Mouse (Mus musculus) layer of hippocampus, adult 9-11 months (tissue): ENCODE measurements at regions not wholly inside any gene's neighbourhood (a gene's known extent, or its start where the extent isn't known, plus 50 kb on each side); places are given as distances from the start of the nearest gene placed in this dataset.

ENCODE experiments used
- DNase-seq: peaks from one replicate; pipeline ENCODE4 v3.0.0; 2022

DNA sequence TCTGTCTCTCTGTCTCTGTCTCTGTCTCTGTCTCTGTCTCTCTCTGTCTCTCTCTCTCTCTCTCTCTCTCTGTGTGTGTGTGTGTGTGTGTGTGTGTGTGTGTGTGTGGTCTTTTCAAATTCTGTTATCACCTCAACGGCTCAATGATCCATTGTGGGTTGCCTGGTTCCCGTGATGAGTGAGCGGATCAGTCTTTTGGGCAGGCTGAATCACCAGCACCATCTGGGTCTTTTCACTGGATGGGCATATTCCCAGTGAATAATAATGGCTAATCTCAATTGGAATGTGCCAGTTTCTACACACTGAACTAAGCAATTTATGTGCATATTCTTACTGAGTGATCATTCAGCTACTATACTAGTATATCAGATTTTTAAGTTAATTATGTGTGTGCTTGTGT, 216.4 kb downstream of the Lmx1a start:
- DNase-seq, result peak; percentile 62

DNA sequence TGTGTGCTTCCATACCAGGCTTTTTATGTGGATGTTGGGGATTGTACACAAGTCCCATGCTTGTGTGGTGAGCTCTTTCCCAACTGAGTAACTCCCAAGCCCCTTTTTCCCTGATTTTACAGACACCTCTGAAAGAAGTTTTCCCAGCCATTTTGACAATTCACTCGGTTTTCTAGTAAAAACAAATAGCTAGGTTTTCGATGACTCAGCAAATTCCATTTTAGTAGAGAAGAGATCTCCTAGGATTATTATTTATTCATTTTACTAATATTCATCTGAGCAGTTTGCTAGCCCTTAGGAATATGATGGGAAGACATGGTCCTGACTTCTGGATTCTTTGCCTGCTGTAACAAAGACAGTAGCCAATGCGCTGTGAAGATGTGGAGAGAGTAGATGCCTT, 223.0 kb downstream of the Lmx1a start:
- DNase-seq, result no peak

DNA sequence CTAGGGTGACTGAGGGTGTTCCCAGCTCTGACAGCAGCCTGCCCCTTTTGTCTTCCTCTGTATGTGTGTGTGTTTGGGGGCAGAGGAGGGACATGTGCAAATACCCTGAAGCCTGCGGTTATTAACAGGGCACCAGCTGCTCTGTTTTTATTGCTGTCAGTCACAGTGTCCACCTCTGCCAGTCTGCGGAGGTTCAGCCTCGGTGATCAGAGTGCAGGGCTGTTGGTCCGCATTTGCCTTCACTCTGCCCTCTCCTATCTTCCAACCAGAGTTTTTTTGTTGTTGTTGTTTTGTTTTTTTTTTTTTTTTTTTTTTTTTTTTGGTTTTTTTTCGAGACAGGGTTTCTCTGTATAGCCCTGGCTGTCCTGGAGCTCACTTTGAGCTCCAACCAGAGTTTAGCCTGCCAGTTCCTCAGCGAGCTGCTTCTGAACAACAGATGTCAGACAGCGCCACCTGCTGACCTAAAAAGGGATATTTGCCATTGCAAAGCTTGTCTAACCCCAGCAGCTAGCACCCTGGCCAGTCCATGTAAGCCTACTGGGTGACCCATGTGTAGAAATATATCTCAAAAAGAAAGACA, 226.0 kb downstream of the Lmx1a start:
- DNase-seq, result peak; percentile 63

DNA sequence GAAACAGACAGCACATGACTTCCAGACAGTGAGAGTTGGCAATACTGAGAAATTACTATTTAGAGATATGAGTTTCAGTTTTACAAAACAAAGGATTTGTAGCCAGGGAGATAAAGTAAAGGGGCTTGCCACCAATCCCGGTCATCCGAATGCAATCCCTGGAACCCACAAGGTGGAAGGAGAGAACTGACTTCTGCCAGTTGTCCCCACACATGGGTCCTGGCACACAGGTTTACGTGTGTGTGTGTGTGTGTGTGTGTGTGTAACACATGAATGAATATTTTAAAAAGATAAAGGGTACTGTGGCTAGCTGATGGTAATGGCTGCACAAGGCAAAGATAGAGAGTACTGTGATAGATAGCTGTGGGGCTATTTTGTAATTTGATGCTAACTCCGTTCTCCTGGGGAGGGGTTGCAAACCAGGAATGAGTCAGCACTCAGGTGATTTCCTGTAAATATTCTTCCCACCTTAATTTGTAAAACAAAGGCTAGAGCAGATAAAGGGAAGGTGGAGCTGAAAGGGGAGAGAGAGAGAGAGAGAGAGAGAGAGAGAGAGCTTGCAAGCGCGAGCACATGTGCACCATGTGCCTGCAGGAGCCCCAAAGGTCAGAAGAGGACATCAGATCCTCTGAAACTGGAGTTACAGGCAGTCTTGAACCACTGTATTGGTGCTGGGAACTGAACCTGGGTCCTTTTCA, 226.7 kb downstream of the Lmx1a start:
- DNase-seq, result no peak

DNA sequence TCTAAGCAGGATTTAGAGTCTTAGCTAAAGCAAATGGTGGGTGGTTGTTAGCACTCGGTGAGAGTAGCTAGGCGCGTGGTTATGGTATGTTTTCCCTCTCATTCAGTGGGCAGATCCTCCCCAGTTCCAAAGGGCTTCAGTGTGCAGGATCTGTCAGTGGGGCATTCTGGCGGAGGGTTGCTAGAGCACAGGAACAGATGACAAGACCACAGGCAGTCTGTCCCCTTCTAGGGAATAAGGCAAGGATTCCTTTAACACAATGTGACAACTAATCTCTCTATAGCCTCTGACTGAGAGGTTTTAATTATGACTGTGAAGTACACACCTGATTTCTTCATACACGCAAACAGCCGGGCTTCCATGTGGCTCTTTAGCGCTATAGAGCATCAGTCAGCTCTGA, 233.9 kb downstream of the Lmx1a start:
- no peak for DNase-seq

DNA sequence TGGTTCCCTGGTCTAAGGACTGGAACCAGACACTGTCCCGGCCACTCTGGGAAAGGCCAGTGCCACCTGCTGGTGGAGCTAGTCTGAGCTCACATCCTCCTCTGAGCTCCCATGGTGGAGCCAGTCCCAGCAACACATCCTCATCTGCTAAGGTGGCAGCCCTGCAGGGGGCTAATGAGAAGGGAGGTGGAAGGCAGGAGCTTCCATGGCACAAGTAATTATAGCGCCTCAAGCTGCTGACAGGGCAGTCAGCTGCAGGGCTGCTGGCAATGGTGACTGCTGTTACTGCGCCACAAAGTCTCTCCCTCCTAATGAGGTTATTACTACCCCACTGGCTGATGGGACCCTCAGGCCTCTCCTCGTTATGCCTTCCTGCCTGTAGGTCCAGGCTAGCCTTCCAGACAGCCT, 239.0 kb downstream of the Lmx1a start:
- no peak for DNase-seq

DNA sequence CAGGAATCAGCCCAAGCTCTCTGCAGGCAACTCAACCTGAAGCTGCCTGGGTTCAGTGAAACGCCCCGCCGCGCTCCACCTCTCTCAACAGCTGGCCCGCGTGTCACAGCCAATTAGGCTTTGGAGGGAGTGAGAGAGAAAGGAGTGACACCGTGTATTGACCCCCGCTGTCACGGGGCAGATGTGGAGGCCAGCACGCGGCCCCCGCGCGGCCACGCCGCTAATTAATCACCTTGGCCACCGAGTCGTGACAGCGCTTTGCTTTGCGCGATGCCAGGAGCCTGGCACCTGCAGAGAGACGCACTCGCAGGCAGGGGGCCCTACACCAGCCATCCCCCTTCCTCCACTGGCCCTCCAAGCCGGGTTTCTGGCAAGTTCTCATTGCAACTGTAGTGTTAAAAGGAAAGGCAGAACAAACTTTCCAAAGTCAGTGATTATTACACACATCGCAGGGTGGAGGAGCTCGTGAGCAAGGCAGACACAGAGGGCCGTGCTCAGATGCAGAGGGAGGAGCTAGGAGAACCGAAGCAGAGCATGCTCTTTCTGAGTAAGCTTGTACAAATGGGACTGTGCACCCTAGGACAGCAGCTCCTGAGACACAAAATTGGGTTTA, 240.8 kb downstream of the Lmx1a start:
- no peak for DNase-seq

DNA sequence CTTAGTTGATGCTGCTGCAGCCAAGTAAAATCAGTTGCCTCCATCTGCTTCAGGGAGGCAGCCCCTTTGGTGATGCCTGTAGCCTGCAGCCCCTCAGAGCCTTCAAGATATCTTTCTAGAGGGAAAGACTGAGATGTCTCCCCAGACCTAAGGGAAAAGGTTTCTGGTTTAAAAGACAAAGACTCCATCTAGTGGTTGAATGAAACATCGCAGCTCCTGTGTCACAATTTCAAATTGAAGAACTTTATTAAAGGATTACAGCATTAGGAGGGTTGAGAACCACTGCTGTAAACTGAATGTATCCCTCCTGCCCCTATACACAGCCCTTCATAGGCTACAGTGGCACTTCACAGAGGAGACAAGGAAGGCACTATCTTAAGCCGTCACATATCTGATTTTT, 243.1 kb downstream of the Lmx1a start:
- no peak for DNase-seq

DNA sequence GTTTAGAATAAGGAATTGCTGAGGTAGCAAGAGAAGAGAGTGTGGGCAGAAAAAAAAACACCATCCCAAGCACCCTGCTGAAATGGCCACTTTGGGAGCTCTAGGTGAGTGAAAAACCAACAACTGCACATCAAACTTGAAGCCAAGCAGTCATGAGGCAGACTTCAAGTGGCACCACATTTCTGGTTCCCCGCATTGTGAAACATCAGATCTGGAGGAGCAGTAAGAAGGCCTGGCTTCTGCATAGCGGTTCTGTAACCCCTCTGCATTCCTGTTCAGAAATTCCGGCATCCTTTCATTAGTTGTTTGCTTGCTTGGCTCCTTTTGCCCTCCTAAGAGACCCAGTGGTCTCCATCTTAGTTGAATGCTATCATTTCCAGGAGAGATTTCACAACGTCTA, 247.7 kb downstream of the Lmx1a start:
- no peak for DNase-seq

DNA sequence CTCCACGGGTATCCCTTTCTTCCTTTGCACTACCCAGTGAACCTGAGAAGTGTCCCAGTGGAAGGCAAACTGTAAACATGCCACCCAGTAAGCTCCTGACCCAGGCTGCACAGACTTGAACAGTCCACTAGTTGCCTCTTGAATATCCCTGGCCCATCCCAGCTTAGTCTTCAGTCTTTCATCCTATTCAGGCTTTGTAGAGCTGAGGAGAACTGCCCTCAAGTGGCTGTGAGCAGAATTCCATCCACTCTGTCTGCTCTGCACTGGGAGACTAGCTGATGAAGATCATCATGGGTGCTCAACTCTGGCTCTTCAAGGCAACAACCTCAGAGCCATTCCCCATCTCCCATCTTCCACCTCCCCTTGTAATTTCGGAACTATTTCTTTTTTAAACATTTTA, 249.1 kb downstream of the Lmx1a start:
- no peak for DNase-seq

DNA sequence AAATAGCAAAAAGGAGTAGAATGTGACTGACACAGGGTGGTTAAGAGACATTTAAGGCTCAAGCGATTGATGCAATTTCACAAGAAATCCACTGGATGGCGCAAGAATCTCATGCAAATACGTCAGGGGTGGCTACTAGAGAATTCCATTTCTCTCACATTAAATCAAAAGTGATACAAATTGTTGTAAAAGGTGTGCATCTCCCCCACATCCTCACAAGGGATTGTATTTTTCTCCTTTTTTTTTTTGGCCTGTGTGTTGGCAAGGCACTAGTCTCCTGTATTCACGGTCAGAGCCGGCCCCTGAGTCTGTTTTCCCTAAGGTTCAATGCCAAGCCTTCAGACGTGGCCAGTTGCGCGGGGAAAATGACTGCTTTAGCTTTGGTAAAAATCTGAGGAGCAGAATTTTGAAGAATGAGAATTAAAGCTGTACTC, 253.0 kb downstream of the Lmx1a start:
- DNase-seq, result no peak

DNA sequence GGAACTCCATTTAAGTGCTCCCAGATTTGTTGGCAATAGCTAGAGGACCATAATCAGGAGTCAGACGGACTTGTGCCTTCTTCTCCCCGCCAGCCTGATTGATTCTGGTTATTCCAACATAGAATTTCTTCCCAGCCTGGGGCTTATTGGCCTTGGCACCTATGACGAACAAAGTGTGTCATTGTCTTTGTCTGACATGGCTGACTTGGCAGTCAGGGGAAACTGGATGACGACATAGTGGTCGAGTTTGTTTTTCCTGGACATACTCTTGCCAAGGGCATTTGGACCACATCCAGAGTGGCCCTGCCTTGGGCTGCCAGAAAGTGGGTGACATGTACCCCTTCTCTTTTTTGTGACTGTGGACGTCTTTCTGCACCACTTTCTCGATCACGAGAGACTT, 254.1 kb downstream of the Lmx1a start:
- no peak for DNase-seq

DNA sequence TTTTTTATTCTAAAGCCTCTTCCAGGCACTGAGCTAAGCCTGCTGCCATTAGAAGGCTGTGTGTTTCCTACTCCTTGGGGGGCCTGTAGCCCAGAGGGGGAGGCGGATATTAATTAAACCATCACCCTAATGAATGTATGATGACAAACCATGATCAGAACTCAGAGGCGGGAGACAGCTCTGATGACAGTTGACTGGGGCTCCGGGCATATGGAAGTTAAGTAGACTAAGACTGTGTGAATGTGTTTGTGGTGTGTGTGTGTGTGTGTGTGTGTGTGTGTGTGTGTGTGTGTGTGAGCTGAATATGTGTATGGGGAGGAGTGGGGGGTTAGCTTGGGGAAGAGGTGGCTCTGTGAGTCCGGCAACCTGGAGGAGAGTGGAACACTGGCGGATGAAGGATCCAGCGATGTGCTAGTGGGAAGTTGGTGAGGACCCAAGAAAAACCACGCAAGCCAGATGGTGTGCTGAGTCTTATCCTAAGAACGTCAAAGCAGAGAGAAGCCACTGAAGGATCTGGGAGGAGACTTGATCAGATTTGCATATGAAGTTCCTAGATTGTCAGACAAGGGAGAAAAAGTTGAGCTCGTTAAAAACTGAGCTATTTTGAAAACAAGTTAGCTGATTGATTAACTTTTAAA, 256.7 kb downstream of the Lmx1a start:
- DNase-seq, result peak; percentile 68

DNA sequence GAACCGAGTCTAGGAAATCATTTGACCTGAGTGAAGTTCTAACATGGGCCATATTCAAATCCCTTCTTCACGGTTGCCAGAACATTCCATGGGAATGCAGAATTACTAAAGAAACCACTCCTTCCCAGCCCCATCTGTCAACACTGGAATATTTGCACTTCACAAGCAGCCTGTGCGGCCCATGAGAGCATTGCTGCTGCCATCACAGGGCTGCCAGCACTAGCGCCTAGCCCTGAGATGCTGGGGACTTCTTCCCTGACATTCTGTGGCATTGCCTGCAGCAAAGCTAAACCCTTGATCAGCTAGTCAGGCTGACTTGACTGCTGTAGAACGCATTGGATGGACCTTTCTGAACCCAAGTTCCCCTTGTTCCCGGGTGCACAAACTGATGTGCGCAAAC, 258.8 kb downstream of the Lmx1a start:
- DNase-seq, result no peak

DNA sequence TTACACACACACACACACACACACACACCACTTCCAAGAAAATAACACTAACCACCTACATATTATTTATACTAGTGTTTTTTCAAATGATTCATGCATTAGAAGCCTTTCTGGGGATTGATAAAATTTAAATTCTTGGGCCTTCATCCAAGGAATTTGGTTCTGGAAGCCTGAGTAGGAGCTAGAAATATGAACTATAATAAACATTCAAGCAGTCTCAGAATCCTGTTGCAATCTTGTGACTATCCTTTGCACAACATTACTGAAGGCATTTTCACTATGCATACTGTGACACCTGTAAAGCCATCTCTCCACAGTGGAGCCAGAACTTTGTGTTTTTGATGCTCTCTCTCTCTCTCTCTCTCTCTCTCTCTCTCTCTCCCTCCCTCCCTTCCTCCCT, 262.7 kb downstream of the Lmx1a start:
- DNase-seq, result no peak

DNA sequence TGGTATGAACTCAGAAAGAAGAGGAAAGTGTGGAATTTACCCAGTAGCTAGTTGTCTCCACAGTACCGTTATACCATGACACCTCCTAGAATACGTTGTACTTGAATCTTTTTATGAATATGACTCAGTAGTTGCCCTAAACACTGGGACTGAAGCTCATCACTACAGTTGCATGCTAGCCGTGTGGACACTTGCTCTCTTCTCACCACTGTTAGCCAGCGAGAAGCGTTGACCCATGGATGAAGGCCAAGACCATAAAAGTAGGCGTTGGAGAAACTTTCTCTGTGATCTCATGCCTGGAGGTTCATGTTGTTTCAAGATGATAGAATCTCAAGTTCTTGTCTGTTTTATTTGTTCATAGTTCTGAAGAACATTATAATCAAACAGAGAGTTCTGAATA, 269.5 kb downstream of the Lmx1a start:
- no peak for DNase-seq

DNA sequence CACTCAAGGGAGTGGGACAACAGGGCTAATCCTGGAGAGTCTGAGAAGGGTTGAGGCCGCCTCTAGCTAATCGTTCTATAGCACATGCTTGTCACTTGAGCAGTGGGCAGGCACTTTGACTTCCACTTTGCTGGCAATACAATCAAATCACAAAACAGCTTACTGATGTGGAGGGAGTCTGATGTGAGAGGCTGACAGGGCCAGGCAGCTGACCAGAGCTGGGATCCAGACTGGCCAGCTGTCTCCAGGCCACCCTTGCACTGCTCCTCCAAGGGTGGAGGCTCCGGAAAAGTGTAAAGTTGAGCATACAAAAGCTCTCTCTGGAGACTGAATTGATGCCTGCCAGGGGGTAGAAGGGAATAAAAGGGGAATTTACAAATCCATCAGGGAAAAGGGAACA, 280.5 kb downstream of the Lmx1a start:
- DNase-seq, result no peak

DNA sequence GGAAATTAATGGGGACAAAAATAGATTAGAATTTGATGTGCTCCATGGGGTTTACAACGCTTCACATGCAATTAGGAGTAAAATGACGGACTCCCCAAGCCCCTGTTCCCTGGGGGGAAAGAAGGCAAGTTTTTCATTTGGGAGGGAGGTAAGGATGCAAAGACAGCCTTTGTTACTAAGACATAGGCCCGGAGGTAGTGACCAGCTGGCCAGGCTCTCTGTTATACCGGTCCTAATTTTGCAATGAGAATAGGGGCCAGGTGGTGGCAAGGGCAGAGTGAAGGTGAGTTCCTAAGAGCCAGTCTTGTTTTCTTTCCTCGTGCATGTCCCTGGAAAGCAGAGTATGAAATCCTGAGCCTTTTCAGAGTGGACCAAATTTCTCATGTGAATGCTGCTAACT, 280.9 kb downstream of the Lmx1a start:
- DNase-seq, result no peak

DNA sequence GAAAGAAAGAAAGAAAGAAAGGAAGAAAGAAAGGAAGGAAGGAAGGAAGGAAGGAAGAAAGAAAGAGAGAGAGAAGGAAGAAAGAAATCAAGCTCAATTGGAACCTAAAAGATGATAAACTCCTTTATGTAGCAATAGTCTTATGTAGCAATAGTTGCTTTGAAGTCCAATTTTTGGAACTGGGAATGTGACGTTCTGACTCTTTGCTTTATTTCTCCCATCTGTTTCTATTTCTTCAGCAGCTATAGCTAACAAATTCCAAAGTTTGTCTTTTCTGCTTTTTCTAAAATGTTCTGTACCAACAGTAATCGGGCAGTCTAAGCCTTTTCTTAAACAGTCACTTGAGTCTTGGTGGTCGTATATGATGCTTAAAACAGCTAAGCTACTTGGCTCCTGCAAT, 287.7 kb downstream of the Lmx1a start:
- no peak for DNase-seq

DNA sequence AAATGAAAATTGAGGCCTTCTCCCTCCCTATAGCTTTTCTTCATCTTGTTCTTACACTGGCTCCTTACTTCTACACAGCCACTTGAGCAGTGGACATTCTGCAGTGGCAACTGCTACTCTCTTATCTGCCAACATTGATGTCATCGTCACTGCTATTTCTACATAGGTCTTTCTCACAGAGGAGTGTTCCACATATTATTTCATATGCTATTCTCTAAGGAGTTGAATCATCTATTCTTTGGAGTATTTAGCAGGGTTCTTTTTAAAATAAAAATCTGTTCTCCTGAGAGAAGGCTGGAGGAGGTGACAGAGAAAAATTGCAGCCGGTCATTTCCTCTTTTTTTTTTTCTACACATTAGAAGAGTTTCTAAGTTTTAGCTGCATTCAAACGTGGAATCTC, 290.1 kb downstream of the Lmx1a start:
- DNase-seq, result no peak

DNA sequence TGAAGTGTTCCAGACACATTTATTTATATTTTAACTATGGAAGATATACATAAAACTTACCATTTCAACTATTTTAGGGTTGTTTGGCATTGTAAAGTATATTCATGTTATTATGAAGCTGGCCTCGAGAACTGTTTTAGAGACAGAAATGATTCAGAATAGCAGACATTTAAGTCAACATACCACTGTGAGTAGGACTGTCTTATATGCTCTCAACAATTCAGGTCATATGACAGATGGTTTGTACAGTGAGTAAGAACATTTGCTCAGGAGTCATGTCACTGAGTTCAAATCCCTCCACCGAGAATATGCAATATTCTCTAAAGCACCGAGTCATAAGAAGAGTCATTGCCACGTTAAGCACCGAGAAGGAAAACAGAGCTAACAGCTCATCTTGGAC, 290.6 kb downstream of the Lmx1a start:
- DNase-seq, result no peak

DNA sequence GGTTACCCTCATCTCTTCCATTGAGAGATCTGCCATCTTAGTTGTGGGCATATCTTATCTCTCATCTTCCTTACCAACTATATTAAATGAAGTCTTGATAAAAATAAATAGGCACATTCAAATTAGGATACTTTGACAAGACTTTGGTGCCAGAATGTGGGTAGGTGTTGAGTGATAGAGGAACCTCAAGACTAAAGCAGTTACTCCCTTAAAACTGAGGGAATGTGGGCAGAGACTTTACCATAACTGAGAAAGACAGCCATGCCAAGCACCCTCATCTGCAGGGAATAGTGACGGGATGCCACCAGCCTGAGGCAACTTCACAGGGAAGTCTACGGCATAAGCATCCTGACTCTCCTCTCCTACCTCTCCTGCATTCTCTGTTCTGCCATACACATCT, 292.3 kb downstream of the Lmx1a start:
- no peak for DNase-seq

DNA sequence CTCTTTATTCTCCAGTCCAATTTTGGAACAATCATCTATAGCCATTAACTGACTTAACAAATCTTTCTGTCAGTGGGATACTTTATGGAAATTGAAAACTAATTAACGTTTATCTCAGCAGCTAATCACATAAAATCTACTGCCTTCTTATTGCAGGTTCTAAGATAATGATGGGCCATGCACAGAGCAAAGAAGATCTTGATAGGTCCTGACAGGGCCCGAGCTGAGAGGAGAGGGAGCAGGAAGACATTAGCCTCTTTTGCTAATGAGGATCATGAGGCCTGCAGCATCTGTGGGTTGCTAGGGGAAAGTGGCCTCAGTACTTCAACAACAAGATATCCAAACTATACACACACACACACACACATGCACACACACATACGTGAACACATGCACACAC, 318.4 kb downstream of the Lmx1a start:
- no peak for DNase-seq

DNA sequence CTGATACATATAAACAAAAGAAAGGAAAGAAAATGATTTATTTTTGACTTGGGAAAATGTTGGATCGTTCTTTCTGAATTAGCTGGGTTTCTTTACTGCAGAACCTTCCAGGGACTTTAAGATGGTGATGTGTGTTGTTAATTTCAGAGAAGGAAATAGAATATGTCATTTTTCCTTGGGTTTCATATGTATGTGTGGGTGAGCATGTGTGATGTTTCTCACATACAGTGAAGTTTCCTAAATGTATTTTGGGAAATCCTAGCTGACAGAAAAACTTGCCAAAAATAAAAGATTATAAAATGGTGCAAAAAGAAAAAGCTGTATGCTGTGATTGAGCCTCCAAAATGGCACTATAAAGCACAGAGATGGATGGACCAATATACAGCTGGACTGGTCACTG, 319.2 kb downstream of the Lmx1a start:
- DNase-seq, result no peak
